Mouse (Mus musculus) stomach, postnatal 0 days (tissue): ENCODE results near the gene Sulf2. TPM values are rescaled to one million over a fixed set of nuclear protein-coding genes. Genes with fewer than 3 reads are reported as not detected.

ENCODE experiments used
- ATAC-seq: fragments of 200-750 bp; cut with Nextera tagmentation; 2 replicates; pipeline ENCODE4 v1.8.0; 2017; ENCODE audit not compliant: low FRiP score, low TSS enrichment
- DNase-seq: peaks from one replicate; pipeline ENCODE4 v3.0.0-alpha.2; 2016; ENCODE audit warnings: low spot score
- H3K27ac ChIP-seq: fragments of 300-500 bp; sonication (generic); replicated peaks from 2 replicates; pipeline ENCODE4 v1.5.1; 2014; ENCODE audit warnings: mild to moderate bottlenecking, control low read depth
- H3K27me3 ChIP-seq: fragments of 300-500 bp; sonication (generic); 2 replicates; pipeline ENCODE4 v1.6.1; 2014; ENCODE audit warnings: low read length; ENCODE audit not compliant: control insufficient read depth, insufficient read depth
- H3K36me3 ChIP-seq: fragments of 300-500 bp; sonication (generic); 2 replicates; pipeline ENCODE4 v1.6.1; 2014; ENCODE audit warnings: low read length, mixed read lengths; ENCODE audit not compliant: control insufficient read depth, insufficient read depth
- H3K4me1 ChIP-seq: fragments of 300-500 bp; sonication (generic); replicated peaks from 2 replicates; pipeline ENCODE4 v1.6.1; 2014; ENCODE audit warnings: antibody characterized with exemption; ENCODE audit not compliant: control insufficient read depth, insufficient read depth
- H3K4me2 ChIP-seq: fragments of 300-500 bp; sonication (generic); replicated peaks from 2 replicates; pipeline ENCODE4 v1.6.1; 2014; ENCODE audit warnings: low read depth, mild to moderate bottlenecking, control low read depth, moderate library complexity
- H3K4me3 ChIP-seq: fragments of 300-500 bp; sonication (generic); 2 replicates; pipeline ENCODE4 v1.5.1; 2014; ENCODE audit warnings: low read depth, low read length, control low read depth
- H3K9ac ChIP-seq: fragments of 300-500 bp; sonication (generic); 2 replicates; pipeline ENCODE4 v1.6.1; 2014; ENCODE audit warnings: mild to moderate bottlenecking, low read length, control low read depth, mixed read lengths
- H3K9me3 ChIP-seq: fragments of 300-500 bp; sonication (generic); 2 replicates; pipeline ENCODE4 v1.6.1; 2016; ENCODE audit warnings: low read length; ENCODE audit not compliant: control insufficient read depth
- CTCF ChIP-seq: IDR thresholded peaks from 2 replicates; pipeline ENCODE4 v1.5.1; 2016; ENCODE audit warnings: antibody characterized with exemption, low read depth, mild to moderate bottlenecking, moderate library complexity
- EP300 ChIP-seq: optimal IDR thresholded peaks from 2 replicates; pipeline ENCODE3; 2016; ENCODE audit warnings: antibody characterized with exemption
- WGBS: fragments of 180-500 bp; shearing (Covaris S2); extraction: QIAGEN DNeasy Blood & Tissue Kit; methylation state at CpG from one replicate; pipeline ENCODE4 v1.1.7; 2014; 5-methylcytosine and 5-hydroxymethylcytosine counted together
- polyA plus RNA-seq: library from polyadenylated mRNA; unstranded; fragments of >200 nt; fragmentation: Nextera tagmentation; extraction: Ambion mirVana; gene quantifications from 2 replicates; pipeline ENCODE4 v1.2.1, GENCODE M21; 2015

Sulf2 gene
- polyA plus RNA-seq, 1 experiment from 2014 or later, result 49.1 TPM

DNA sequence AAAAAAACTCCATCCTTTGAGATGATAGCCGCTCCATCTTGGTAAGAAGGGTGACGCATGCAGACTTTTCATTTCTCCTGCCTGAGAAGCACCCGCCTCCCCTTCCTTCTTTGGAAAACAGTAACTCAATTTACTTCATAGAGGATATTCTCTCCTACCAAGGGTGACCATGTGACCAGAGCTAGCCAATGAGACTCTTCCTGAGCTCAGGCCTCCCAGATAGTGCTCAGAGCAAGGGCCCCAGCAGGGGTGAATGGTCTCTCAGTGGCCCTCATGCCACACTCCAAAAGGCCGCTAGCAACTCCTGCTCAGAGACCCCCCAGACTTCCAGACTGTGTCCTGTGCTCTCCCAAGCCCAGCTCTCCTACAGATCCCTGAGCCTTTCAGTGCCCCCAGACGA lies 11.6 kb downstream of the Sulf2 start:
- H3K9me3 ChIP-seq, result no peaks in the 10 kb centered on the region
- no peaks in the 10 kb centered on the region for H3K27me3 ChIP-seq
- H3K36me3 ChIP-seq, result no peaks in the 10 kb centered on the region
- H3K27ac ChIP-seq, result 0 out of 2 replicates have a peak overlapping the region, but pooled peaks have one; percentile 8
- H3K4me1 ChIP-seq, result peaks cover 20% of the 10 kb centered on the region; the same call in 1 of the 2 replicates
- no peak overlapping the region for H3K4me3 ChIP-seq
- no peak for ATAC-seq
- 82% methylated on average over 5 of the region's 5 CpGs for WGBS
- H3K4me2 ChIP-seq, result no peak overlapping the region
- TF ChIP-seq EP300 (no peak), CTCF (no peak)
- no peak overlapping the region for H3K9ac ChIP-seq
- no peak for DNase-seq

GRCm38 (mm10) chr2:166142561-166143112 lies 12.8 kb downstream of the Sulf2 start:
- H3K9me3 ChIP-seq, result no peaks in the 10 kb centered on the region
- peak overlapping the region; percentile 8; the same call in 1 of the 2 replicates for H3K4me2 ChIP-seq
- H3K27ac ChIP-seq, result peak overlapping the region; percentile 75
- TF ChIP-seq CTCF (no peak), EP300 (no peak)
- H3K4me1 ChIP-seq, result peaks cover 13% of the 10 kb centered on the region; the same call in 1 of the 2 replicates
- ATAC-seq (peak; percentile 74), DNase-seq (peak; percentile 80)
- no peaks in the 10 kb centered on the region for H3K27me3 ChIP-seq
- WGBS, result 32% methylated on average over 19 of the region's 19 CpGs
- H3K36me3 ChIP-seq, result no peaks in the 10 kb centered on the region
- 0 out of 2 replicates have a peak overlapping the region, but pooled peaks have one; percentile 35 for H3K9ac ChIP-seq
- no peak overlapping the region for H3K4me3 ChIP-seq

DNA sequence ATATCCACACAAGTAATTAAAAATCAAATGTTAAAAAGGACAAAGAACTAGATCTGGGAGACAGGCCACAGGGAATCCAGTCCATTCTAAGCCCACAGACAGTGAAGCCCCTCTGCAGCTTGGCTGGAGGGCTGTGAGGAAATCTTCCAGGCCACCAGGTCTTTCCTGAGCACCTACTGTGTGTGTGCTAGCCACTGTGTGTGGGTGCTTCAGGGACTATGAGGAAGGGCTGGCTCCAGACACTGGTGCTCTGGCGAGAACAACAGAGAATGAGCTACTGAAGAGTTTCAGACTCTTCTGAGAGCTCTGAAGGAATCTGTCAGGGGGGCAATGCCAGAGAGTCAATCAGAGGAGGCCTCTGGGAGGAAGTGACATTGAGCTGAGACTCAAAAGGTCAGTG lies 13.6 kb downstream of the Sulf2 start:
- H3K9ac ChIP-seq, result no peak overlapping the region
- ATAC-seq, result no peak
- WGBS, result 76% methylated on average over 1 of the region's 1 CpGs
- no peaks in the 10 kb centered on the region for H3K27me3 ChIP-seq
- no peak for TF ChIP-seq EP300
- TF ChIP-seq CTCF, result no peak
- no peak overlapping the region for H3K4me3 ChIP-seq
- no peak for DNase-seq
- H3K4me1 ChIP-seq, result peaks cover 10% of the 10 kb centered on the region; the same call in 1 of the 2 replicates
- no peak overlapping the region for H3K4me2 ChIP-seq
- no peaks in the 10 kb centered on the region for H3K36me3 ChIP-seq
- no peaks in the 10 kb centered on the region for H3K9me3 ChIP-seq
- peak overlapping the region; percentile 31; the same call in 1 of the 2 replicates for H3K27ac ChIP-seq

DNA sequence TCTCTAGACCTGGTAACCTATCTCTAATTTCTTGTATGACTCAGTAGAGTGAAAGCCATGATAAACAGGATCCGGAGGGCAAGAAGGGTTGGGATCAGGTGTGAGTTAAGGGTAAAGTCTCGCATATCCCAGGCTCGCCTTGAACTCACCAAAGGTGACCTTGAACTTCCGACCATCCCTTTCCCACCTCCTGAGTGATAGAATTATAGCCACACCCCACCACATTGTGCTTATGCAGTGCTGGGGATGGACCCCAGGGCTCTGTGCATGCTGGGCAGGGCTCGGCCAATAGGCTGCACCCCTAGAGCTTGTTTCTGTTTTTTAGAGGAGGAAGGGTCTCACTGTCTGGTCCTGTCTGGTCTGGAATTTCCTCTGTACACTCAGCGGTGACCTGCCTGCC lies 14.4 kb downstream of the Sulf2 start:
- TF ChIP-seq CTCF (no peak), EP300 (no peak)
- Histone ChIP-seq H3K36me3 (no peaks in the 10 kb centered on the region), H3K9me3 (no peaks in the 10 kb centered on the region), H3K4me3 (no peak overlapping the region), H3K4me2 (no peak overlapping the region), H3K27me3 (no peaks in the 10 kb centered on the region), H3K27ac (peak overlapping the region; percentile 53; the same call in 1 of the 2 replicates), H3K4me1 (peaks cover 8% of the 10 kb centered on the region; the same call in 1 of the 2 replicates), H3K9ac (no peak overlapping the region)
- ATAC-seq, result no peak
- no peak for DNase-seq
- WGBS, result 85% methylated on average over 6 of the region's 6 CpGs

- peaks cover 8% of the 10 kb centered on the region; the same call in 1 of the 2 replicates for H3K4me1 ChIP-seq
- no peak overlapping the region for H3K4me3 ChIP-seq
- no peaks in the 10 kb centered on the region for H3K9me3 ChIP-seq
- no peak overlapping the region for H3K9ac ChIP-seq
- peak; percentile 85 for DNase-seq
- WGBS, result 46% methylated on average over 9 of the region's 9 CpGs
- H3K27me3 ChIP-seq, result no peaks in the 10 kb centered on the region
- no peaks in the 10 kb centered on the region for H3K36me3 ChIP-seq
- TF ChIP-seq EP300 (no peak), CTCF (no peak)
- H3K4me2 ChIP-seq, result no peak overlapping the region
- H3K27ac ChIP-seq, result no peak overlapping the region; the same call in 1 of the 2 replicates
- peak; percentile 22 for ATAC-seq
Observed at GRCm38 (mm10) chr2:166140427-166140826, 15.0 kb downstream of the Sulf2 start.

- H3K36me3 ChIP-seq, result no peaks in the 10 kb centered on the region
- peaks cover 8% of the 10 kb centered on the region; the same call in 1 of the 2 replicates for H3K4me1 ChIP-seq
- no peaks in the 10 kb centered on the region for H3K9me3 ChIP-seq
- H3K27me3 ChIP-seq, result no peaks in the 10 kb centered on the region
- H3K4me2 ChIP-seq, result no peak overlapping the region
- DNase-seq (no peak), ATAC-seq (no peak)
- no peak overlapping the region for H3K4me3 ChIP-seq
- WGBS, result 50% methylated on average over 1 of the region's 1 CpGs
- H3K9ac ChIP-seq, result no peak overlapping the region
- no peak overlapping the region for H3K27ac ChIP-seq
- TF ChIP-seq CTCF, result no peak
- TF ChIP-seq EP300, result no peak
Observed at GRCm38 (mm10) chr2:166138308-166138707, 17.2 kb downstream of the Sulf2 start.
